Mouse (Mus musculus) urinary bladder, postnatal 10 days (tissue): ENCODE data around the gene Depdc1b.

Source experiments
- DNase-seq: peaks from one replicate; pipeline ENCODE4 v3.0.0; 2022; ENCODE audit warnings: low spot score

The Depdc1b gene

GRCm38 (mm10) chr13:108317414-108317813, 1.3 kb downstream of the Depdc1b start:
- DNase-seq: no peak

- no peak for DNase-seq
These were observed 2.9 kb downstream of the Depdc1b start for GRCm38 (mm10) chr13:108319028-108319427.

- no peak for DNase-seq
These were observed 4.1 kb downstream of the Depdc1b start for GRCm38 (mm10) chr13:108320216-108320615.

- DNase-seq: no peak
These were observed 6.3 kb downstream of the Depdc1b start for GRCm38 (mm10) chr13:108322466-108322865.

- no peak for DNase-seq
These were observed 7.2 kb downstream of the Depdc1b start for GRCm38 (mm10) chr13:108323317-108323716.

GRCm38 (mm10) chr13:108323866-108324829, 8.0 kb downstream of the Depdc1b start:
- no peak for DNase-seq

GRCm38 (mm10) chr13:108325871-108326270, 9.7 kb downstream of the Depdc1b start:
- DNase-seq: no peak

GRCm38 (mm10) chr13:108326351-108326750, 10.2 kb downstream of the Depdc1b start:
- DNase-seq: no peak

GRCm38 (mm10) chr13:108327047-108327446, 10.9 kb downstream of the Depdc1b start:
- no peak for DNase-seq

- DNase-seq: no peak
These were observed 12.5 kb downstream of the Depdc1b start for GRCm38 (mm10) chr13:108328406-108329180.

- DNase-seq: no peak
These were observed 13.6 kb downstream of the Depdc1b start for GRCm38 (mm10) chr13:108329693-108330092.

GRCm38 (mm10) chr13:108335257-108336003, 19.3 kb downstream of the Depdc1b start:
- no peak for DNase-seq

GRCm38 (mm10) chr13:108336192-108336591, 20.1 kb downstream of the Depdc1b start:
- DNase-seq: no peak

GRCm38 (mm10) chr13:108337340-108337739, 21.2 kb downstream of the Depdc1b start:
- no peak for DNase-seq

GRCm38 (mm10) chr13:108338076-108338836, 22.1 kb downstream of the Depdc1b start:
- DNase-seq: no peak

GRCm38 (mm10) chr13:108339907-108340596, 23.9 kb downstream of the Depdc1b start:
- DNase-seq: no peak

GRCm38 (mm10) chr13:108341585-108341984, 25.5 kb downstream of the Depdc1b start:
- DNase-seq: no peak

- DNase-seq: no peak
These were observed 29.6 kb downstream of the Depdc1b start for GRCm38 (mm10) chr13:108345756-108346155.

GRCm38 (mm10) chr13:108347016-108347415, 30.9 kb downstream of the Depdc1b start:
- DNase-seq: no peak

- no peak for DNase-seq
These were observed 33.5 kb downstream of the Depdc1b start for GRCm38 (mm10) chr13:108349624-108350023.

- no peak for DNase-seq
These were observed 37.6 kb downstream of the Depdc1b start for GRCm38 (mm10) chr13:108353781-108354180.
